Mouse (Mus musculus) forebrain, embryonic 15.5 days (tissue): ENCODE results near the gene Rbm38. TPM values are rescaled to one million over a fixed set of nuclear protein-coding genes. Genes with fewer than 3 reads are reported as not detected.

Experiments used
- ATAC-seq: fragments of 200-750 bp; cut with Nextera tagmentation; replicated peaks from 2 replicates; pipeline ENCODE4 v1.8.0; 2017; ENCODE audit warnings: mild to moderate bottlenecking, moderate TSS enrichment, moderate library complexity
- H3K27ac ChIP-seq: fragments of 300-500 bp; sonication (generic); replicated peaks from 2 replicates; pipeline ENCODE4 v1.5.1; 2015; ENCODE audit warnings: mild to moderate bottlenecking, inconsistent platforms
- H3K27me3 ChIP-seq: fragments of 300-500 bp; sonication (generic); 2 replicates; pipeline ENCODE4 v1.6.1; 2015; ENCODE audit warnings: inconsistent platforms
- H3K36me3 ChIP-seq: fragments of 300-500 bp; sonication (generic); 2 replicates; pipeline ENCODE4 v1.6.1; 2015; ENCODE audit warnings: mild to moderate bottlenecking, inconsistent platforms
- H3K4me1 ChIP-seq: fragments of 300-500 bp; sonication (generic); 2 replicates; pipeline ENCODE4 v1.6.1; 2015; ENCODE audit warnings: inconsistent platforms
- H3K4me2 ChIP-seq: fragments of 300-500 bp; sonication (generic); replicated peaks from 2 replicates; pipeline ENCODE4 v1.6.1; 2015; ENCODE audit warnings: mild to moderate bottlenecking, inconsistent platforms
- H3K4me3 ChIP-seq: fragments of 300-500 bp; sonication (generic); 2 replicates; pipeline ENCODE4 v1.5.1; 2015; ENCODE audit warnings: mild to moderate bottlenecking, inconsistent platforms
- H3K9ac ChIP-seq: fragments of 300-500 bp; sonication (generic); replicated peaks from 2 replicates; pipeline ENCODE4 v1.6.1; 2015; ENCODE audit warnings: mild to moderate bottlenecking, inconsistent platforms
- H3K9me3 ChIP-seq: fragments of 300-500 bp; sonication (generic); 2 replicates; pipeline ENCODE4 v1.6.1; 2016; ENCODE audit warnings: inconsistent platforms
- WGBS: fragments of 180-500 bp; shearing (Covaris S2); methylation state at CpG from one replicate; pipeline ENCODE4 v1.1.7; 2015; ENCODE audit warnings: mixed read lengths; 5-methylcytosine and 5-hydroxymethylcytosine counted together
- polyA plus RNA-seq: library from polyadenylated mRNA; unstranded; fragments of >200 nt; fragmentation: Nextera tagmentation; extraction: Ambion mirVana; gene quantifications from 2 replicates; pipeline ENCODE4 v1.2.1, GENCODE M21; 2015

Gene Rbm38
- polyA plus RNA-seq, 1 experiment from 2014 or later, result 24.0 TPM

DNA sequence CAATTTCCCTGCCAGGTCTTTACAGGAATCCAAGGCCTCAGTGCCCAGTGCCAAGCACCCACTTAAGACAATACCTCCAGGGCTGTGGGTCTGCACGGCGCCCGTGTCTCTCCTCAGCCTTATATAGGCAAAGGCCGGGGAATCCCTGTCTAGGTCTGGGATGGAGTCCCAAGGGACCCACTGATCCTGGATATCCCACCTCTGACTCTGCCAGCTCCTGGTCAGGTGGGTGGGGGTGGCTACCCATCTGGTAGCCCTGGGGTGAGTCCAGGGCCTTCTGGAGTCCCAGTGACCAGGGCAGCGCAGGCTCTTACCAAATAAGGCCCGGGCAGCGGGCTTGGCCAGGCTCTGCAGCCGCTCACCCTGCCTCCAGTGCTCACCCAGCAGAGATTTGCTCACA, 32.6 kb downstream of the Rbm38 start:
- Histone ChIP-seq H3K9me3 (no peaks in the 10 kb centered on the region), H3K27ac (no peak overlapping the region), H3K4me1 (no peaks in the 10 kb centered on the region), H3K4me2 (no peak overlapping the region), H3K27me3 (no peaks in the 10 kb centered on the region), H3K4me3 (no peak overlapping the region), H3K36me3 (no peaks in the 10 kb centered on the region), H3K9ac (no peak overlapping the region)
- no peak for ATAC-seq
- 93% methylated on average over 8 of the region's 8 CpGs for WGBS

DNA sequence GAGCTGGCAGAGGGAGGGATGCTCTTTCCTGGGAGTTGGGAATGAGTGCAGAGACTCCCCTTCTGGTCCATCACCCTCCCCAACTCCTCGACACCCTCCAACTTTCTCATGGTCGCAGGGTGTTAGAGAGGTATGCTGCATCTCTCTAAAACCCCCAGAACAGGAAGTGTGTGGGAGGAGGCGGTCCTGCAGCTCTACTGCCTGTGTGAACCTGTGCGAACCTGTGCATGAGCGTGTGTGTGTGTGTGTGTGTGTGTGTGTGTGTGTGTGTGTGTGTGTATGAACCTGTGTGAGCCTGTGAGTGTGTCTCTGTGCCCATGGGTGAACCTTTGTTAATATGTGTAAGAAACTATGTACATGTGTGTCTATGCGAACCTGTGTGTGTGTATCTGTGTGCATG, 33.5 kb downstream of the Rbm38 start:
- 80% methylated on average over 6 of the region's 6 CpGs for WGBS
- no peaks in the 10 kb centered on the region for H3K9me3 ChIP-seq
- H3K4me2 ChIP-seq, result no peak overlapping the region
- no peaks in the 10 kb centered on the region for H3K27me3 ChIP-seq
- ATAC-seq, result no peak
- no peak overlapping the region for H3K4me3 ChIP-seq
- no peak overlapping the region for H3K27ac ChIP-seq
- H3K4me1 ChIP-seq, result no peaks in the 10 kb centered on the region
- H3K9ac ChIP-seq, result no peak overlapping the region
- no peaks in the 10 kb centered on the region for H3K36me3 ChIP-seq

DNA sequence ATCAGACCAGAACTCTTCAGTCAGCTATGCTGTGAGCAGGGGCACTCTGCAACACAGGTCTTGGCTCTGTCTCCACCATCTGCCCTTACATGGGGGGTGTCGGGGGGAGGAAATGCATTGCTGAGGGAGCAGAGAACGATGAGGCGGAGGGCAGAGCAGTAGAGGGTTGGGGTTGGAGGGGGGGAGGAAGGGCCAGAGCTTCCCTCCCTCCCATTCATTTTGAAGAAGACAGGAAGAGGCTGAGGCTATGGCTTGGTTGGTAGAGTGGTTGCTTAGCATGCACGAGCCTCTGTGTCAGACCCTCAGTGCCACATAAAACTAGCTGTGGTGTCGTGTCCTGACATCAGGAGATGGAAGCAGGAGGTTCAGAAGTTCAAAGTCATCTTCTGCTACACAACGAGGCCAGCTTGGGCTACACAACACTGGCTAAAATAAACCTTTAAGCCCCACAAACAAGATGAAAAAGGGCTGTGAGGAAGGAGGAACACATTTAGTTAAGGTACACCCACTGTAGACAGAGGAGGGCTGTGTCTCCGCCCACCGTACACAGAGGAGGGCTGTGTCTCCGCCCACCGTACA, 36.1 kb downstream of the Rbm38 start:
- WGBS, result 86% methylated on average over 10 of the region's 10 CpGs

DNA sequence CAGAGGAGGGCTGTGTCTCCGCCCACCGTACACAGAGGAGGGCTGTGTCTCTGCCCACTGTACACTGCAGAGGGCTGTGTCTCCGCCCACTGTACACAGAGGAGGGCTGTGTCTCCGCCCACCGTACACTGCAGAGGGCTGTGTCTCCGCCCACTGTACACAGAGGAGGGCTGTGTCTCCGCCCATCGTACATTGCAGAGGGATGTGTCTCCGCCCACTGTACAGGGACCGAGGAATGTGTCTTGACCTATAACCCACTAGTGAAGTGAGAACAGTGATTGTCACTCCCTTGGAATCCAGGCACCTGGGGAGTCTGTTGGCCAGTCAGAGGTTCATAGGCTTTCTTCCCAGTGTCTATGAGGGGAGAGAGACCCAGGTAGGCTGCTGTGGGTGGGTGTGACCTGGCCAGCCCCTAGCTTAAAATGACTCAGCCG, 36.6 kb downstream of the Rbm38 start:
- ATAC-seq, result no peak
- no peaks in the 10 kb centered on the region for H3K9me3 ChIP-seq
- no peak overlapping the region for H3K4me3 ChIP-seq
- no peak overlapping the region for H3K9ac ChIP-seq
- H3K4me1 ChIP-seq, result no peaks in the 10 kb centered on the region
- H3K36me3 ChIP-seq, result no peaks in the 10 kb centered on the region
- 81% methylated on average over 11 of the region's 11 CpGs for WGBS
- H3K27ac ChIP-seq, result no peak overlapping the region
- no peak overlapping the region for H3K4me2 ChIP-seq
- no peaks in the 10 kb centered on the region for H3K27me3 ChIP-seq

More for the DNA sequence above, 36.1 kb downstream of the Rbm38 start:
- H3K9ac ChIP-seq, result no peak overlapping the region
- no peaks in the 10 kb centered on the region for H3K4me1 ChIP-seq
- no peak overlapping the region for H3K4me2 ChIP-seq
- no peak overlapping the region for H3K4me3 ChIP-seq
- H3K27me3 ChIP-seq, result no peaks in the 10 kb centered on the region
- H3K36me3 ChIP-seq, result no peaks in the 10 kb centered on the region
- ATAC-seq, result no peak
- H3K9me3 ChIP-seq, result no peaks in the 10 kb centered on the region
- no peak overlapping the region for H3K27ac ChIP-seq

DNA sequence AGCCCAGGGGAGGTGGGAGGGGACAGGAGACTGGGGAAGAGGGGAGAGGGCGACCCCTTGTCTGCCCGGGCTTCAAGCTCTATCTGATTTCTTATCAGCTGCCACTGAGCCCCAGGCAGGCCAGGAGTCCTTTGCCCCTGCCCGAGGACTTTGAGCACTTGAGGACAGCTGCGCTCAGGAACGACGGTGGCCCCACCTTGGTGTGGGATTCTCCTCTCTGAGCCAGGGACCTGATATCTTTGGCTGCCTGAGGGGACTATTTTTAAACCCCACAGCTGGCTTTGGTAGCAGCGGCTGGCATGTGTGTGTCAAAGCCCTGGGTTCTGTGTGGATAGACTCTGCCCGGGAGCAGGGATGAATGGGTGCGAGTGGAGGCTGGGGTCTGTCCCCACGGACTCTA, 37.3 kb downstream of the Rbm38 start:
- Histone ChIP-seq H3K27ac (no peak overlapping the region), H3K27me3 (no peaks in the 10 kb centered on the region), H3K36me3 (no peaks in the 10 kb centered on the region), H3K4me3 (no peak overlapping the region), H3K4me1 (no peaks in the 10 kb centered on the region), H3K9me3 (no peaks in the 10 kb centered on the region), H3K4me2 (no peak overlapping the region), H3K9ac (no peak overlapping the region)
- no peak for ATAC-seq
- 80% methylated on average over 10 of the region's 10 CpGs for WGBS

DNA sequence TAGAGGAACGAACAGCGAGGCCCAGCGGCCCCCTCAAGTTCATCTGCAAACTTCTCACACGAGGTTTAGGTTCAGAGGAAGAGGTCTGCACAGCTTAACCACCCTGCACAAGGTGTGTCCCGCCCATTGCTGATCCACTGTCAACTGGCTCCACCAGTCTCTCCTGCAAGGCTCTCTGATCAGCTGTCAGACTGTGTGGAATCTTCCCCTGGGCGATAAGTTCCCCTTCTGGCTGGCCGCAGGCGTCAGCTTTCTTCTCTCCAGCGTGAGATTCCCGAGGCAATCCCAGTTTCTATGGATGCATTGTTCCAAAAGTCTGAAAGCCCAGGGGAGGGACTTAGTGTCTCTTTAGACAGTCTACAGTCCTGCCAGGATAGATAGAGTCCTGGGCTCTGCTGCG, 38.0 kb downstream of the Rbm38 start:
- Histone ChIP-seq H3K36me3 (no peaks in the 10 kb centered on the region), H3K27ac (no peak overlapping the region), H3K4me2 (no peak overlapping the region), H3K9me3 (no peaks in the 10 kb centered on the region), H3K4me3 (no peak overlapping the region), H3K27me3 (no peaks in the 10 kb centered on the region), H3K9ac (no peak overlapping the region), H3K4me1 (no peaks in the 10 kb centered on the region)
- ATAC-seq, result no peak
- 33% methylated on average over 11 of the region's 11 CpGs for WGBS

DNA sequence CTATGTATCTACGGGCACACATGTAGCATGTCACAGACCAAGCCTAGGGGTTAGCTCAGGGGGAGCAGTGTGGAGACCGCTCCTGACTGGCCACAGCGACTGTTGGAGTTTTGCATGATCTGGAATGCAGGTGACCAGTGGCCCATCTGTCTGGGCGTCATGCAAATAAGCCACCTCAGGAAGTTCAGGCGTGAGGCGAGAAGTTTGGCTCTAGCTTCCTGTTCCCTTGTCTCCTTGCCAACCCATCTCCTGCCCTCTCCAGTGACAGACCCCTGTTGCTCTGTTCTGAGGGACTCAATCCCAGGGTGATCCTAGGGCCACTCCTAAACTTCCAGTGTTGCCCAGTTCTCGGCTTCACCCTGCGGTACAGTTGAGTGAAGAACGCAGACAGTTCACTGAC, 40.2 kb downstream of the Rbm38 start:
- H3K36me3 ChIP-seq, result no peaks in the 10 kb centered on the region
- H3K4me3 ChIP-seq, result no peak overlapping the region
- no peaks in the 10 kb centered on the region for H3K27me3 ChIP-seq
- no peak overlapping the region for H3K9ac ChIP-seq
- no peaks in the 10 kb centered on the region for H3K4me1 ChIP-seq
- no peak overlapping the region for H3K4me2 ChIP-seq
- ATAC-seq, result no peak
- H3K27ac ChIP-seq, result no peak overlapping the region
- WGBS, result 93% methylated on average over 9 of the region's 9 CpGs
- H3K9me3 ChIP-seq, result no peaks in the 10 kb centered on the region

DNA sequence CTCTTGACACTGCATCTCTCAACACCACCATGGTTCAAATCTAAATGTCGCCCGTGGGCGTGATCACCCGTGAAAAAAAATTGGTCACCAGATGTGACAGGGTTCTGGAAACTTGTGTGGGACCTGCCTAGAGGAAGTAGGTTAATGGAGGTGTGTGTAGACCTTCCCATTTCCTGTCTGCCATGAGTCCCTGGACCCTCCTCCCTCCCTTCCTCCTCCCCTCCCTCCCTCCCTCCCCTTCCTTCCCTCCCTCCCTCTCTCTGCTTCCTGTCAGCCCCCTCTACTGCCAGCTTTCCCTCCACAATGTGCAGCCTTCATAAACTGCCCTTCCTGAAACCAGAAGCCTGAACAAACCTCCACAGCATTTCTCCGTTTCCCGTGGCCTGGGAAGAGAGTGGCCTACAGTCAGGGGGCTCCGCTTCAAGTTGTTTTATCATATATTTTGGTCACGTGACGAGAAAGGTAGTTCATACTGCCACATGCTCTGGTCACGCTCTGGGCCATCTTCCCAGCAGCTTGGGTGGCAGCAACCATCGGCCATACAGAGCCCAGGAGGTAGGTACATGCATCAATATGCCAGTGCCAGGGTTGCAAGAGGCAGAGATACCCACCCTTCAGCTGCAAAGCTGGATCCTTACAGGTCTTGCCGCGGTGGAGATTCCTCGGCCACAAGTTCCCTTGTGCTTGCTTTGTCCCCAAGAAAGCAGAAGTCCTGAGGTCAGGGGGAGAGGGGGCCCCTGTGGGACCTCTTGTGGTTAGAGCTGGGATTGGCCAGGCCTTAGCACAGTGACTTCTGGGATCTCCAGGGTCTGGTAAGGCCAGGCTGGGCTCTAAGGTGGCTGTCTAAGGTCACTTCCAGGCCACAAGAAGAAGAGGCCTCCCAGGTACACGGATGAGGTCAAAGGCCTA, 41.4 kb downstream of the Rbm38 start:
- H3K36me3 ChIP-seq, result no peaks in the 10 kb centered on the region
- no peaks in the 10 kb centered on the region for H3K27me3 ChIP-seq
- H3K9me3 ChIP-seq, result no peaks in the 10 kb centered on the region
- no peak for ATAC-seq
- 79% methylated on average over 15 of the region's 15 CpGs for WGBS
- no peak overlapping the region for H3K4me2 ChIP-seq
- H3K9ac ChIP-seq, result no peak overlapping the region
- H3K27ac ChIP-seq, result no peak overlapping the region
- H3K4me3 ChIP-seq, result no peak overlapping the region
- H3K4me1 ChIP-seq, result no peaks in the 10 kb centered on the region

DNA sequence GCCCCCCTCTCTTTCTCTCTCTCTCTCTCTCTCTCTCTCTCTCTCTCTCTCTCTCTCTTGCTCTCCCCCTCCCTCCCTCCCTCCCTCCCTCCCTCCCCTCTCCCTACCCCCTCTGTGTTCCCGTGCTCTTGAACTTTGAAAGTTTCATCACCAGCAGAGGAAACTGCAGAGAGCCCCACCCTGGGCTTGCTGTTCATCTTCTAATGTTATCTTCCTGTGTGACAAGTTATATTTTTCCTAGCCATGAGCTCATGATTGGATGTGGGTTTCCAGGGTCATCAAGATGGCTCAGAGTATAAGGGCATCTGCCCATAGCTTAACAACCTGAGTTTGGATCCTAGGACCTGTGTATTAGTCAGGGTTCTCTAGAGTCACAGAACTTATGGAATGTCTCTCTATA, 42.9 kb downstream of the Rbm38 start:
- no peaks in the 10 kb centered on the region for H3K4me1 ChIP-seq
- H3K27me3 ChIP-seq, result no peaks in the 10 kb centered on the region
- WGBS, result 57% methylated on average over 1 of the region's 1 CpGs
- H3K9ac ChIP-seq, result no peak overlapping the region
- no peaks in the 10 kb centered on the region for H3K9me3 ChIP-seq
- ATAC-seq, result no peak
- H3K36me3 ChIP-seq, result no peaks in the 10 kb centered on the region
- no peak overlapping the region for H3K4me3 ChIP-seq
- no peak overlapping the region for H3K27ac ChIP-seq
- H3K4me2 ChIP-seq, result no peak overlapping the region

DNA sequence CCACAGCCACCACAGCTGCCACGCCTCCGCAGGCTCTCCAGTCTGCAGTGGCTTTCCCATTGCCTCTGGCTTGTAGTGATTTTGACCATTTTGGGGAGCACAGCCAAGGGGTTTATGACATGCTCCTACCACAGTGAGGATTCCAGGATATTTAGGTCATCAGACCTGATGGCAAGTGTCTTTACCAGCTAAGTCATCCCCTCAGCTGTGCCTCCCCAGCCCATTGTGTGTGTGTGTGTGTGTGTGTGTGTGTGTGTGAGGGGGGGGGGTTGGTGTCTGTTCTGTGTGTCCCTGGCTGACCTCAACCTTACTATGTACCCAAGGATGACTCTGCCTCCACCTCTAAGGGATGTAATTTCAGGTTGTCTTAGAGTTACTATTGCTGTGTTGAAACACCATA, 44.6 kb downstream of the Rbm38 start:
- no peak overlapping the region for H3K9ac ChIP-seq
- H3K9me3 ChIP-seq, result no peaks in the 10 kb centered on the region
- H3K36me3 ChIP-seq, result no peaks in the 10 kb centered on the region
- H3K4me1 ChIP-seq, result no peaks in the 10 kb centered on the region
- 100% methylated on average over 2 of the region's 2 CpGs for WGBS
- no peak for ATAC-seq
- H3K27ac ChIP-seq, result no peak overlapping the region
- H3K4me3 ChIP-seq, result no peak overlapping the region
- no peaks in the 10 kb centered on the region for H3K27me3 ChIP-seq
- H3K4me2 ChIP-seq, result no peak overlapping the region

DNA sequence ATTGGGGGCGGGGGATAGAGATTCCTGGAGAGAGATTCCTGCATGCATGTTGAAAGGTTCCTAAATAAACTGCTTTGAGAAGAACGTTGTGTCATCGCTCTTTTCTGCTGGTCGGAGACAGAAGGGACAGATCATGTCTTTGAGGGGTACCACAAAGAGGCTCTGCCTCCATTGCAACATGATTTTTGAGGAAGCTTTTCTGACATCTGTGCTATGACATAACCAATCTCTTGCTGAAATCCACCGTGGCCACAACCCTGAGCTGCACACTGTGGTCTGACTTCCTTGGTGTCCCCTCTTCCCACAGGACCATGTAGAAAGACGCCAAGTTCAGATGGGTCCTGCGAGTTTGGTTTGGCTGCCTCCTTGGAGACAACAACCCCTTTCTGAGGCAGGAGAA, 52.6 kb downstream of the Rbm38 start:
- Histone ChIP-seq H3K9me3 (no peaks in the 10 kb centered on the region), H3K4me3 (no peak overlapping the region), H3K9ac (no peak overlapping the region), H3K27me3 (no peaks in the 10 kb centered on the region), H3K4me1 (no peaks in the 10 kb centered on the region), H3K27ac (no peak overlapping the region), H3K36me3 (no peaks in the 10 kb centered on the region), H3K4me2 (no peak overlapping the region)
- no peak for ATAC-seq
- 91% methylated on average over 7 of the region's 7 CpGs for WGBS

DNA sequence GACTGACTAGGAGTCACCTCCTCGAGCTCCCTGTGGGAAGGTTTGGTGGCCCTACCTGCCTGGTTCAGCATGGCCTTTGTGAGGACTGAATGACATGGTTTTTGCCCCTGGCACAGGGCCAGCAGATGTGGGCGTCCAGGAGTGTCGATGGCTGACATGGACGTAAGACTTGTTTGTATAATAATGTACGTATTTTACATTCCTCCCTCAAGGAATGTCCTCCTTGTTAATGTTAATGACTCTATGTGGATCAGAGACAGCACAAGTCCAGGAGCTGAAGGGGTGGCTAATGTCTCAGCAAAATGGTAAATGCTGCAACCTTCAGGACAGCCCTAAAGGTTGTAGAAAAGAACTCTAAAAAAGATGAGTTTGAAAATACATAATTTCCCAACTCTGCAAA, 53.4 kb downstream of the Rbm38 start:
- Histone ChIP-seq H3K27me3 (no peaks in the 10 kb centered on the region), H3K9ac (no peak overlapping the region), H3K36me3 (no peaks in the 10 kb centered on the region), H3K4me3 (no peak overlapping the region), H3K27ac (no peak overlapping the region), H3K4me2 (no peak overlapping the region), H3K9me3 (no peaks in the 10 kb centered on the region), H3K4me1 (no peaks in the 10 kb centered on the region)
- no peak for ATAC-seq
- WGBS, result 74% methylated on average over 5 of the region's 5 CpGs

DNA sequence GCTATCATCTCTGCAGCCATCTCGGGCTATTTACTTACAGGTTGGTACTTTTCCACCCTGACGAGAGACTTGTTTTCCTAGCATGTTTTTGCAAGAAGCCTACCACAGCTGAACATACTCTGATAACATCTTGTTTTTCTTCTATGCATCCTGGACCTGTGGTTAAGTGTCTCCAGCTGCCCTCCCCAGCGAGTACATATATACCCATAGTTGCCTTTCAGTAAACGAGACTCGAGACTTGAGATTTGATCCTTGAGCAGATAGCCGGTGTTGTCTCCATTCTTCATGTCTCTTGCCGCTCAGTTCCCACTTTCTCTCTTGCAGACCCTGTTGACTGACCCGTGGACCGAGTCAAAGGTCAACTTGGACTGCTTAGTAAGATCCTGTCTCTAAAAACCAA, 56.6 kb downstream of the Rbm38 start:
- no peak overlapping the region for H3K9ac ChIP-seq

More for the DNA sequence above, 56.6 kb downstream of the Rbm38 start:
- 92% methylated on average over 9 of the region's 9 CpGs for WGBS
- Histone ChIP-seq H3K9me3 (no peaks in the 10 kb centered on the region), H3K27me3 (no peaks in the 10 kb centered on the region), H3K4me1 (no peaks in the 10 kb centered on the region), H3K36me3 (no peaks in the 10 kb centered on the region), H3K4me3 (no peak overlapping the region), H3K27ac (no peak overlapping the region), H3K4me2 (no peak overlapping the region)
- no peak for ATAC-seq
